Mouse (Mus musculus) stomach, embryonic 16.5 days (tissue): ENCODE measurements around the gene 2310079G19Rik. TPM values are rescaled to one million over a fixed set of nuclear protein-coding genes. Genes with fewer than 3 reads are reported as not detected.

Source experiments
- polyA plus RNA-seq: library from polyadenylated mRNA; unstranded; fragments of >200 nt; fragmentation: Nextera tagmentation; extraction: Ambion mirVana; gene quantifications from 2 replicates; pipeline ENCODE4 v1.2.1, GENCODE M21; 2015

The 2310079G19Rik gene
- polyA plus RNA-seq, 1 experiment from 2014 or later = not detected

Other genes starting within 250 kb of the 2310079G19Rik start
- gene Cldn17, start 120.7 kb downstream of the 2310079G19Rik start, polyA plus RNA-seq = 1.0 and 3.2 TPM in 2 replicates
- gene Cldn8, start 64.5 kb downstream of the 2310079G19Rik start, polyA plus RNA-seq = 11.0 and 11.6 TPM in 2 replicates
- gene Krtap24-1, start 15.4 kb downstream of the 2310079G19Rik start, polyA plus RNA-seq = not detected in 2 replicates
- gene Krtap26-1, start 20.1 kb upstream of the 2310079G19Rik start, polyA plus RNA-seq = not detected in 2 replicates
- gene Krtap27-1, start 44.0 kb upstream of the 2310079G19Rik start, polyA plus RNA-seq = not detected in 2 replicates
- not detected in 2 replicates for gene 2310061N02Rik, start 80.3 kb upstream of the 2310079G19Rik start, polyA plus RNA-seq
- gene Krtap13-1, start 101.2 kb upstream of the 2310079G19Rik start, polyA plus RNA-seq = not detected in 2 replicates
- not detected in 2 replicates for gene Krtap13, start 124.0 kb upstream of the 2310079G19Rik start, polyA plus RNA-seq
- not detected in 2 replicates for gene 2310034C09Rik, start 131.2 kb upstream of the 2310079G19Rik start, polyA plus RNA-seq
- gene 2310057N15Rik, start 146.5 kb upstream of the 2310079G19Rik start, polyA plus RNA-seq = not detected in 2 replicates
- not detected in 2 replicates for gene Gm5965, start 150.2 kb upstream of the 2310079G19Rik start, polyA plus RNA-seq
- not detected in 2 replicates for gene Gm20741, start 184.6 kb upstream of the 2310079G19Rik start, polyA plus RNA-seq
- not detected in 2 replicates for gene Krtap15, start 192.5 kb upstream of the 2310079G19Rik start, polyA plus RNA-seq
- not detected in 2 replicates for gene Krtap14, start 198.5 kb upstream of the 2310079G19Rik start, polyA plus RNA-seq
- not detected in 2 replicates for gene Krtap19-1, start 241.7 kb upstream of the 2310079G19Rik start, polyA plus RNA-seq
- gene Krtap19-2, start 246.6 kb upstream of the 2310079G19Rik start, polyA plus RNA-seq = not detected in 2 replicates